Mouse (Mus musculus) embryo, embryonic 10.5 days (tissue): ENCODE measurements at regions not wholly inside any gene's neighbourhood (a gene's known extent, or its start where the extent isn't known, plus 50 kb on each side); places are given as distances from the start of the nearest gene placed in this dataset.
A peak's percentile ranks its signal among the peaks of the same experiment; 100 is the strongest.
"Not testable (repeated sequence)": the region's sequence is repeated elsewhere in the genome, so short reads cannot be mapped to it uniquely, and the experiment has no call there.

Source experiments
- DNase-seq: peaks from one replicate; pipeline ENCODE4 v3.0.0-alpha.2; 2015; ENCODE audit warnings: low spot score

DNA sequence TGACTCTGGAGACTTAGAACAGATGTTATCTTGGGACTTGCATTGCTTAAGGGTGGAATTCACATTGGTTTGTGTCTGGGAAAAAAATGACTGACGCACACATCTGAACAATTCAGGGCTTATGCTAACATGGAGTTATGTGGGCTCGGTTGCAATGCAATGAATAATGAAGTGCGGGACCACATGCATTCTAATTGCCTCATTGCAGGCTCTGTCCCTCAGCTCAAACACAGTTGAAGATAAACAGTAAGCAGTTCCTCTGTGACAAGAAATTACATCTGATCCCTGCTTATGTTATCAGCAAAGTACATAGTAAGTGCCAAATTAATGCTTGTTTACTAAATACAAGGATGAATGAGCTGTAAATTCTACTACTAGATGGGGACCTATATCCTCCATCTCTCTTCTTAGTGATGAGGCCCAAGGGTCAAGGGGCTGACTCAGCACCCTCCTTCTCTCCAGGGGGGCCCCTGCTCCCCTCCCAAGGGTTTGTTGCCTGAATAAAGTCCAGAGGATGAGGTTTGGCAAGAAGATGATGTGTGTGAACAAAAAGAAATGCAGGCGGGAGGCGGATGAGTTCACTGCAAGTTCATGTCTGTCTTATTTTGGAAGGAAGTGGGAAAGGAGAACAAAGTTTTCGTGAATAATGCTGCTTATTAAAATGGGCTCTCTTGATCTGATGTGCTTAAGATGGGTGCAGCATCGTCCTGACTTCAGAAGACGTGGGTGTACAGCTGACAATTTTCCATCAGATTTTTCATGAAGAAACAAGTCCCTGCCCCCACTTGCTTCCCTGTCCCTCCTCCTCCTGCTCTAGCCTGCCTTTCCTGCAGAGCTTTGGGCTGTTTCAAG lies 533.1 kb downstream of the Shisa9 start:
- no peak for DNase-seq

DNA sequence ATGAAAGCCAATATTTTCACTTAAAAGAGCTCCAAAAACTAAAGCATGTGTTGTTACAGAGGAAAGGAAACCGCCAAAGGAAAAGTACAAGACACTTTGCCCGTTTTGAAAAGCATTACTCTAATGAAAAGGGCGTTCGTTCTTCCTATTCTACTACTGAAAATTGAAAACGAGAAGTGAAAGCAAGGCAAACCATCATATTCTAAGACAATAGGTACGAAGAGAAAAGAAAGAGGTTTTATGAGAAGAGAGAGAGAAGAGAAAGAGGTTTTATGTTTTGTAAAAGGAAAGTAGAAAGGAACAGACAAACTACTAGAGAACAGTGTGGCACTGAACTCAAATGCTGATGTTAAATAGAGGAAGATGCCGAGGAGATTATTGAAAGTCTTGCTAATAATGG lies 534.4 kb downstream of the Shisa9 start:
- no peak for DNase-seq

- peak; percentile 4 for DNase-seq
These were observed 538.0 kb downstream of the Shisa9 start for GRCm38 (mm10) chr16:12521711-12522476.

- no peak for DNase-seq
These were observed 561.0 kb upstream of the Ercc4 start for GRCm38 (mm10) chr16:12548462-12548861.

GRCm38 (mm10) chr16:12588889-12589288 lies 520.6 kb upstream of the Ercc4 start:
- DNase-seq = peak; percentile 48

GRCm38 (mm10) chr16:12608259-12608658 lies 501.2 kb upstream of the Ercc4 start:
- peak; percentile 72 for DNase-seq

DNA sequence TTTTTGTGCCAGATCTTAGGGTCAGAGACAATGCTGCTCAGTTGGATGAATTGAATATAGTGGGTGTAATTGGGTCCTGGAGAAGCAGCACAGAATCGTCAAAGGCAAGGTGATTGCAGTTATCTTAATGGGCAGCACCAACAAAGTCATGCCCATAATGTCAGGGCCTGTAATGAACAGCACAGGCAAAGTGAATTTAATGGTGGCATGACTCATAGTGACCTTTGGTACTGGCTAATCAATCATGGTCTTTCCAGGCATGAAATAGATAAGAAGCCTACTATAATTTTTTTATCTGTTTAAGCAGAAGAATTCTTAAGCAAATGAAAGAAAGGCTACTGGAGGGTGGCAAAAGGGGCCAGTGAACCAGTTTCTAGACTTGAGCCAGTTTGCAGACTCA lies 498.4 kb upstream of the Ercc4 start:
- DNase-seq = no peak

DNA sequence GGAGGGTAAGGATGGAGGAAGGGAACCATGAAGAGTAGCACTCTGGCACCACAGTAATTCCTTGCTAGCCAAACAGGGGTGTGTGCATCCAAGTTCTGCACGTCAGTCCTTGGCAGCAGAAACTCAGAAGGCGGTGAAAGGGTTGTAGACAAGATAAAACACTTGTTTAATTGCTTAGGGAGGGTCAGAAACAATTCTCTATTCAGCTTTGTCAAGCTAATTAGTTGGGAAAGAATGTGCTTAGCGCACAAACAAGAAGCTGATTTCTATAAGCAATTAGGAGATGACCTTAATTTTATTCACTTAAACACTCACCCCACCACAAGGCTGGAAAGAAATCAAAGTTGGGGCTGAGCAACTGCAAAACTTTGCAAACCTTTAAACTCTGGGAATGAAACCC lies 491.7 kb upstream of the Ercc4 start:
- DNase-seq = no peak

GRCm38 (mm10) chr16:12632533-12632932 lies 477.0 kb upstream of the Ercc4 start:
- no peak for DNase-seq

GRCm38 (mm10) chr16:12638971-12639640 lies 470.4 kb upstream of the Ercc4 start:
- DNase-seq = no peak

- DNase-seq = no peak
These were observed 466.4 kb upstream of the Ercc4 start for GRCm38 (mm10) chr16:12643053-12643452.

DNA sequence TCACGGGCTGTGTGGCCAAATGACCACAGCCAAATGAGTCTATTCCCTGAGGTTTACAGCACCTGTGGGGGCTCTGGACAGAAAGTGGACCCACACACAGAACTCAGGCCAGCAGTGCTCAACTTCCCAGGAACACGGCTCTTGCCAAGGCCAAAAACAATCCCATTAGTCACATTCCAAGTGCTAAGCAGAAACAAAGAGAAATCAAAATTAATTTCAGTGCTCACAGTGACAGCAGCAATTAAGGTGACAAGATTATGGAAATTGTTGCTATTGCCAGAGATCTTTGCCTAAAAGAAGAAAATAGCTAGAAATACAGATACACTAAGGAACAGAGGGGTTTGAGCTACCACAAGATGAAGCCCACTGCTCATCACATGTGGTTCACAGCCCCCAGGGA lies 464.9 kb upstream of the Ercc4 start:
- no peak for DNase-seq

DNA sequence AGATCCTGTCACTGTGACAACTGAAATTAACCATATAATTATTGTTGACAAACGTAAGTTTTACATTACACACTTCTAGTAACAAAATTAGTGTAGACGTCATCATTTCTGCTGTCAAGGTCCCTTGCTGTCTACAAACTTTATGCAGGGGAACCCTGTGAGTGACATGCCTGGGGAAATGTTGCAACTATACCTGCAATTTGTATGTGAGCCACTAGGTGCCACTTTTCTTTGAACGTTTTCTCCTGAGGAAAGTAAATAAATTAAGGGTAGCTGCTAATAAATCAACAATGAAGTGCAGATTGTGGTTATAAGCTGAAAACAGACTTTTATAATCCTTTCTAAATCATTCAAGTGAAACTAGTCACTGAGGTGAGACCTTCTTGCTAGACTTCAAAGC lies 457.3 kb upstream of the Ercc4 start:
- DNase-seq = peak; percentile 4

- not testable (repeated sequence) for DNase-seq
These were observed 435.8 kb upstream of the Ercc4 start for GRCm38 (mm10) chr16:12673656-12674055.

DNA sequence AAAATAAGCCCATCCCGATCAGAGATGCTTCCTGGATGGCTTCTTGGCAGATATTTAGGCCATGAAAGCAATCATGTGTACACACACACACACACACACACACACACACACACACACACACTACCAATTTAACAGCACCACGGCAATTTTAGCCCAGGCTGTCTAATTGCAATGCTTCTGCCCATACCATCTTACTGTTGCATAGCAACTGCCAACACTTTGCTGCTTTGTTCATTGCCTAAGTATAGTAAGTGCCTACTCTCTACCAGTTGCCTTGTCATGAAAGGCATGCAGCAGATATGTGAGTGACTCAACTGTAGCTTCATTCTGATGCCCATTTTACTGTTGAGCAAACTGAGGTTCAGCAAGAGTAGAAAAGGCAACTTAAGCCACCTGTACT lies 428.0 kb upstream of the Ercc4 start:
- DNase-seq = no peak

DNA sequence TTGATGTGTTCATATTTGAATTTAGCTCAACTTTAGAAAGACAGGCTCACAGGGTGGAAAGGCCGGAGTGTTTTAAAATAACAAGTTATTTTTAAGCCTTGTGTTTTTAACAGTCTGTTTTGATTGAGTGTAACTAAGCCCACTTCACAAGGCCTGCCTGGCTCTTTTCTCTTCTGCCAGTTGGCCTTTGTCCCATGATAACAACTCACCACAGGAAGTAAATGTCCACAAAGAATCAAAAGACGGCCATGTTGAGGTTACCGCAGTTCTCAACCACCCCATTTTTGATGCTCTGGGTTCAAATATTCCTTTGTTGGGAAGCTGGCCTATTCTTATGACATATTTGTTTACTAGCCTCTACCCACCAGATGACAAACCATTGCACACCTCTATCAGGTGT lies 423.7 kb upstream of the Ercc4 start:
- no peak for DNase-seq

GRCm38 (mm10) chr16:12691776-12692175 lies 417.7 kb upstream of the Ercc4 start:
- DNase-seq = no peak

GRCm38 (mm10) chr16:12692739-12693292 lies 416.7 kb upstream of the Ercc4 start:
- no peak for DNase-seq

DNA sequence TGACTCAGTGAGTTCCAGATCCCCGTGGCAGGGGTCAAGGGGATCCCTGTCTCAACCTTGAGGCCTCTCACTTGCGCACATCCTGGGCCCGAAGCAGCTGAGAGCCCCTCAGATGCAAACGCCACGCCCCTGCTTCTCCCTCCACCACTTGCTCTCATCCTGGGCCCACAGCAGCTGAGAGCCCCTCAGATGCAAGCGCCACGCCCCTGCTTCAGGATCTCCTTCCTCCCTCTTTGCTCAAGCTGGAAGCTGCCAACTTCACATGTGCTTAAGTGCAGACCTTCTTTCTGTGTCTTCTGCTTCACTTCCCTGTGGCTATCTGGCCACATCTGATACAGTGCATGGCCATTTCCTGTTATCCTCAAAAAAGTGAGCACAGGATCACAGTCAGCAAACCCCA lies 416.1 kb upstream of the Ercc4 start:
- no peak for DNase-seq

GRCm38 (mm10) chr16:12694646-12695045 lies 414.8 kb upstream of the Ercc4 start:
- DNase-seq = no peak

DNA sequence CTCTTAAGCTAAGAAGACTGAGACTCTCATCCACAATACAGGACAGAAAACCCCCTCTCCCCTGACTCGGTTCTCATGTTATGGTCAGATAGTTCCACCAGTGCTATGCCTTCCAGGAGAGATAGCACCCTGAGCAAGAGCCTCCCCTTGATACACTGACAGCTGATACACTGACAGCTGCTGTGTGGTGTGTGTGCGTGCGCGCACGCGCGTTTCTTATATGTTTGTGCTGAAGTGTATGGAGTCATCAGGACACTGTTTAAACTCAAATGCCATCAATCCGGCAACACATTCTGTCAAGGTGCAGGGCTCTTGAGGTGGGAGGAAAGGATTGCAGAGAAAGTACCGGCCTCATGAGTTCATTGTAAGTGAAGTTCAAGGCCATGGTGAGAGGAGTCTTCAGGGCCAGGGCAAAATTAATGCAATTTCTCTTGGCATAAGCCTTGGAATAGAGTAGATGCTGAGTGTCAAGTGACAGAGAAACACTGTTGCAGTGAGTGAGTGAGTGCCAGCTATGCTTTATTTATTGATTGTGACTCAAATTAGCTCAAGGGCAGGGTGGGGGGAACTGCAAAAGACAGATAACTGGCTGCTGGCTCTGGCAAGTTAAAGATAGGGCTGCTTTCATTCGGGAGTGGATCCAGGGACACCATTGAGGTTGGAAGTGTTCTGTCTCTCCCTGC lies 412.4 kb upstream of the Ercc4 start:
- no peak for DNase-seq

- DNase-seq = no peak
These were observed 409.9 kb upstream of the Ercc4 start for GRCm38 (mm10) chr16:12699557-12699956.
